Mouse (Mus musculus) lung, postnatal 0 days (tissue): ENCODE results near the gene Trim43a. TPM values are rescaled to one million over a fixed set of nuclear protein-coding genes. Genes with fewer than 3 reads are reported as not detected.
A peak's percentile ranks its signal among the peaks of the same experiment; 100 is the strongest.
"Not testable (repeated sequence)": the region's sequence is repeated elsewhere in the genome, so short reads cannot be mapped to it uniquely, and the experiment has no call there.

Experiments used
- ATAC-seq: fragments of 200-750 bp; cut with Nextera tagmentation; 2 replicates; pipeline ENCODE4 v1.8.0; 2017; ENCODE audit warnings: moderate library complexity
- DNase-seq: peaks from one replicate; pipeline ENCODE4 v3.0.0-alpha.2; 2016; ENCODE audit warnings: low spot score
- H3K27ac ChIP-seq: fragments of 300-500 bp; sonication (generic); 2 replicates; pipeline ENCODE4 v1.5.1; 2014; ENCODE audit warnings: antibody characterized with exemption, mild to moderate bottlenecking, low read length, mixed read lengths
- H3K27me3 ChIP-seq: fragments of 300-500 bp; sonication (generic); replicated peaks from 2 replicates; pipeline ENCODE4 v1.6.1; 2014; ENCODE audit warnings: low read length, mixed read lengths; ENCODE audit not compliant: insufficient read depth
- H3K36me3 ChIP-seq: fragments of 300-500 bp; sonication (generic); 2 replicates; pipeline ENCODE4 v1.6.1; 2014; ENCODE audit warnings: low read length, mixed read lengths; ENCODE audit not compliant: insufficient read depth
- H3K4me1 ChIP-seq: fragments of 300-500 bp; sonication (generic); 2 replicates; pipeline ENCODE4 v1.6.1; 2014; ENCODE audit warnings: antibody characterized with exemption, low read depth, low read length, mixed read lengths; ENCODE audit not compliant: insufficient read depth
- H3K4me2 ChIP-seq: fragments of 300-500 bp; sonication (generic); replicated peaks from 2 replicates; pipeline ENCODE4 v1.6.1; 2014; ENCODE audit warnings: low read depth, mild to moderate bottlenecking, low read length, moderate library complexity, mixed read lengths
- H3K4me3 ChIP-seq: fragments of 300-500 bp; sonication (generic); 2 replicates; pipeline ENCODE4 v1.5.1; 2014; ENCODE audit warnings: low read depth, low read length
- H3K9ac ChIP-seq: fragments of 300-500 bp; sonication (generic); replicated peaks from 2 replicates; pipeline ENCODE4 v1.6.1; 2014; ENCODE audit warnings: low read depth, mild to moderate bottlenecking
- H3K9me3 ChIP-seq: fragments of 300-500 bp; sonication (generic); 2 replicates; pipeline ENCODE4 v1.6.1; 2016; ENCODE audit warnings: low read length, mixed read lengths
- CTCF ChIP-seq: IDR thresholded peaks from 2 replicates; pipeline ENCODE4 v1.5.1; 2016; ENCODE audit warnings: antibody characterized with exemption, mild to moderate bottlenecking
- EP300 ChIP-seq: IDR thresholded peaks from 2 replicates; pipeline ENCODE4 v1.6.1; 2016; ENCODE audit warnings: antibody characterized with exemption, mild to moderate bottlenecking, control low read depth
- WGBS: fragments of 180-500 bp; shearing (Covaris S2); extraction: QIAGEN DNeasy Blood & Tissue Kit; methylation state at CpG from one replicate; pipeline ENCODE4 v1.1.7; 2014; 5-methylcytosine and 5-hydroxymethylcytosine counted together
- polyA plus RNA-seq: library from polyadenylated mRNA; unstranded; fragments of >200 nt; fragmentation: Nextera tagmentation; extraction: Ambion mirVana; gene quantifications from 2 replicates; pipeline ENCODE4 v1.2.1, GENCODE M21; 2015

Gene Trim43a
- polyA plus RNA-seq, result 0.08 TPM in 1 of 2 replicates, not detected in the other

- WGBS, result 79% methylated on average over 2 of the region's 2 CpGs
- H3K4me3 ChIP-seq, ATAC-seq: not testable (repeated sequence)
These were observed at the start of gene Trim43a for GRCm38 (mm10) chr9:88580591-88580990. Gene Trim43a (plus strand): TSS chr9:88580891.

GRCm38 (mm10) chr9:88534093-88534492, 46.6 kb upstream of the Trim43a start:
- no peak for ATAC-seq
- no peak for DNase-seq

More at GRCm38 (mm10) chr9:88580591-88580990, at the start of gene Trim43a:
- H3K4me2 ChIP-seq, H3K27me3 ChIP-seq, H3K36me3 ChIP-seq, H3K9ac ChIP-seq, DNase-seq, H3K4me1 ChIP-seq, H3K27ac ChIP-seq, H3K9me3 ChIP-seq: not testable (repeated sequence)

GRCm38 (mm10) chr9:88539546-88540224, 41.0 kb upstream of the Trim43a start:
- H3K36me3 ChIP-seq, result no peaks in the 10 kb centered on the region
- no peak overlapping the region for H3K9ac ChIP-seq
- no peak overlapping the region for H3K4me3 ChIP-seq
- no peaks in the 10 kb centered on the region for H3K9me3 ChIP-seq
- no peaks in the 10 kb centered on the region for H3K27me3 ChIP-seq
- 52% methylated on average over 5 of the region's 5 CpGs for WGBS
- TF ChIP-seq EP300 (no peak), CTCF (no peak)
- ATAC-seq, result no peak
- no peak for DNase-seq
- H3K27ac ChIP-seq, result no peak overlapping the region
- no peak overlapping the region for H3K4me2 ChIP-seq
- no peaks in the 10 kb centered on the region for H3K4me1 ChIP-seq

More at GRCm38 (mm10) chr9:88534093-88534492, 46.6 kb upstream of the Trim43a start:
- no peak overlapping the region for H3K9ac ChIP-seq
- no peaks in the 10 kb centered on the region for H3K27me3 ChIP-seq
- H3K27ac ChIP-seq, result no peak overlapping the region
- WGBS, result 90% methylated on average over 5 of the region's 5 CpGs
- no peaks in the 10 kb centered on the region for H3K36me3 ChIP-seq
- no peak overlapping the region for H3K4me3 ChIP-seq
- TF ChIP-seq EP300, result no peak
- no peak for TF ChIP-seq CTCF
- no peaks in the 10 kb centered on the region for H3K4me1 ChIP-seq
- no peak overlapping the region for H3K4me2 ChIP-seq
- no peaks in the 10 kb centered on the region for H3K9me3 ChIP-seq

GRCm38 (mm10) chr9:88542816-88543215, 37.9 kb upstream of the Trim43a start:
- H3K27ac ChIP-seq, result no peak overlapping the region
- H3K36me3 ChIP-seq, result no peaks in the 10 kb centered on the region
- WGBS, result 20% methylated on average over 2 of the region's 2 CpGs
- peak; percentile 76 for DNase-seq
- no peak overlapping the region for H3K4me3 ChIP-seq
- TF ChIP-seq EP300 (no peak), CTCF (peak; percentile 71)
- no peaks in the 10 kb centered on the region for H3K9me3 ChIP-seq
- no peaks in the 10 kb centered on the region for H3K4me1 ChIP-seq
- no peak overlapping the region for H3K9ac ChIP-seq
- H3K4me2 ChIP-seq, result no peak overlapping the region
- no peaks in the 10 kb centered on the region for H3K27me3 ChIP-seq
- ATAC-seq, result peak; percentile 50

- no peaks in the 10 kb centered on the region for H3K9me3 ChIP-seq
- no peaks in the 10 kb centered on the region for H3K36me3 ChIP-seq
- no peak overlapping the region for H3K9ac ChIP-seq
- H3K27me3 ChIP-seq, result no peaks in the 10 kb centered on the region
- 34% methylated on average over 3 of the region's 3 CpGs for WGBS
- TF ChIP-seq EP300 (no peak), CTCF (peak; percentile 58)
- H3K27ac ChIP-seq, result no peak overlapping the region
- DNase-seq (peak; percentile 32), ATAC-seq (no peak)
- no peak overlapping the region for H3K4me3 ChIP-seq
- H3K4me1 ChIP-seq, result peaks cover 6% of the 10 kb centered on the region; the same call in 1 of the 2 replicates
- no peak overlapping the region for H3K4me2 ChIP-seq
These were observed 35.2 kb upstream of the Trim43a start for GRCm38 (mm10) chr9:88545534-88545933.

DNA sequence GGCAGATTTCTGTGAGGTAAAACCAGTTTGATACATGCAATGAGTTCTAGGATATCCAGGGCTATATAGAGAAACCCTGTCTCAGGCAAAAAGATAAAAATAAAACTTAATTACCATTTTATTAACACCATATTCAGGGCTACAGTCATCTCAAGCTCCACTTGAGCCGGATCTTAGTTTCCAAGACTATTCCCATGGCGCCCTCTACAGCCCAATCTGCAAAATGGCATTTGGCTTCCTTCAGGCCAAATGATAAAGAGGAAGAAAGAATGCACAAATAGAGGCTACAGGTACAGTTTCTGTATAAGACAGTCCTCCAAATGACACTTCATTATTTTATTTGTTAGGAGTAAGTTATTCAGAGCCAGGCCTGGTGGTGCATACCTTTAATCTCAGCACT, 34.5 kb upstream of the Trim43a start:
- no peak overlapping the region for H3K4me2 ChIP-seq
- TF ChIP-seq EP300 (no peak), CTCF (peak; percentile 83)
- ATAC-seq, result no peak
- H3K9me3 ChIP-seq, result no peaks in the 10 kb centered on the region
- no peaks in the 10 kb centered on the region for H3K27me3 ChIP-seq
- no peaks in the 10 kb centered on the region for H3K36me3 ChIP-seq
- 4% methylated on average over 2 of the region's 2 CpGs for WGBS
- no peak overlapping the region for H3K4me3 ChIP-seq
- no peak overlapping the region for H3K9ac ChIP-seq
- no peak overlapping the region for H3K27ac ChIP-seq
- peak; percentile 71 for DNase-seq
- peaks cover 6% of the 10 kb centered on the region; the same call in 1 of the 2 replicates for H3K4me1 ChIP-seq
